ENCODE assay signal across 28 mouse cellular contexts in the genomic region with DNA sequence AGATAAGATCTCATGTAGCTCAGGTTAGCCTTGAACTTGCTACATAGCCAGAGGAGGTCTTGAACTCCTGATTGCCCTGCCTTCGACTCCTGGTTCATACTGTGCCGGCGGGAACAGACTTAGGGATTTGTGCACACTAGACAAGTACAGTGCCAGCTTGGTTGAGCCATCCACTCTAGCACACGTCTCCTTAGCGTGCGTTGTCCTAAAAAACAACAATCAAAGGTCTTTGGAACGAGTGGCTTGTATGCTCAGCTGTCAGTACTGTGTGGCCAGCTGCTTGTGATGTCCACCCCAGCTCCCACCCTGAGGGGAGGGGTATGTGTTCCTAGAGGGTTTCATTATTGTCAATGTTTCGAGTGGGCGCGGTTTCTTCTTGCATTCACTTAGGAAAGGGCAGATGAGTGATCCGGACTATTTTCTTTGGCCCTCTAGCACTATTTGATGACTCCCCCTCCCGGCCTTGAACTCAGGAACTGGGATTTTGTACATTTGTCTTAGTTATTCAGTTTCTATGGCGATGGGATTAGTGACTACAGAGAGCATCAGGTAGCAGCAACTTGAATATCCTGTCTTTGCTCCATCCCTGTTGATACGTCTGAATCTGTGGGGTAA. TPM values are rescaled to one million over a fixed set of nuclear protein-coding genes. Genes with fewer than 3 reads are reported as not detected.
"Had no signal": no experiment of that assay in that cellular context is flagged by ENCODE, and none has a peak within 500 bp of the region (broad histone marks: within the 10 kb centered on the region; RNA-seq: fewer than 3 reads in every experiment).

No protein-coding gene starts in this region.

- H3K4me2 ChIP-seq: limb, embryonic 13.5 days; liver, embryonic 15.5 days; midbrain, embryonic 11.5 days had no signal

- H3K9me3 ChIP-seq: limb, embryonic 10.5 days; limb, embryonic 13.5 days; liver, embryonic 15.5 days had no signal

- H3K4me3 ChIP-seq: layer of hippocampus, adult 2 months; limb, embryonic 10.5 days; limb, embryonic 13.5 days; liver, embryonic 15.5 days had no signal

- H3K27ac ChIP-seq: kidney, postnatal 0 days; layer of hippocampus, adult 2 months; limb, embryonic 10.5 days; limb, embryonic 13.5 days; liver, embryonic 15.5 days had no signal

- H3K9ac ChIP-seq: limb, embryonic 13.5 days; liver, embryonic 15.5 days had no signal

- H3K27me3 ChIP-seq: limb, embryonic 13.5 days; liver, embryonic 15.5 days had no signal

- H3K4me1 ChIP-seq: limb, embryonic 10.5 days; limb, embryonic 13.5 days; liver, embryonic 15.5 days had no signal

- DNase-seq: kidney, adult 2 months; kidney, postnatal 25 days; layer of hippocampus, adult 9-11 months; liver; lung, adult 2 months; lung, postnatal 14 days; lung, postnatal 4 days; midbrain, embryonic 14.5 days; thymus, postnatal 25 days had no signal

- H3K36me3 ChIP-seq: limb, embryonic 10.5 days; limb, embryonic 13.5 days; liver, embryonic 15.5 days had no signal

RNA-seq across cellular contexts. Expression of a gene that starts 11.4 kb away (rescaled TPM):
- total RNA-seq: layer of hippocampus, adult 2 months; layer of hippocampus, postnatal 25 days; left cerebral cortex, adult 18-20 months; left cerebral cortex, postnatal 25 days; megakaryocyte-erythroid progenitor cell, adult 5-6 weeks; midbrain, postnatal 0 days had no signal
- polyA plus RNA-seq: kidney, embryonic 14.5 days; limb, embryonic 10.5 days; limb, embryonic 13.5 days; lung, embryonic 16.5 days; midbrain, embryonic 11.5 days; midbrain, embryonic 14.5 days; midbrain, postnatal 0 days; neural tube, embryonic 14.5 days had no signal

RNA-seq across cellular contexts. Expression of a gene that starts 26.3 kb away (rescaled TPM):
- total RNA-seq: megakaryocyte-erythroid progenitor cell, adult 5-6 weeks had no signal
- polyA plus RNA-seq: neural tube, embryonic 11.5 days had no signal

RNA-seq across cellular contexts. Expression of a gene that starts 49.9 kb away (rescaled TPM):
- total RNA-seq: megakaryocyte progenitor cell, adult 5-6 weeks; megakaryocyte-erythroid progenitor cell, adult 5-6 weeks had no signal
- polyA plus RNA-seq: large intestine, adult 2 months; lung, embryonic 16.5 days; neural tube, embryonic 14.5 days; small intestine, adult 2 months; spleen, adult 2 months had no signal

RNA-seq across cellular contexts. Expression of a gene that starts 52.2 kb away (rescaled TPM):
- polyA plus RNA-seq: limb, embryonic 10.5 days; neural tube, embryonic 14.5 days had no signal
